Mouse (Mus musculus): ENCODE results near the gene Krt76. TPM values are rescaled to one million over a fixed set of nuclear protein-coding genes. Genes with fewer than 3 reads are reported as not detected.

Gene Krt76
- total RNA-seq, 1 experiment: 0.09 TPM

GRCm38 (mm10) chr15:101902171-101903149 lies 9.7 kb upstream of the Krt76 start:
- H3K9me3 ChIP-seq (ENCODE audit: control insufficient read depth, insufficient read depth, low read depth, low read length): no peaks in the 10 kb centered on the region
- in situ Hi-C loops (cut with MboI; ENCODE audit: low sequenced_read_pairs in 2 of 2, unreplicated experiment in 2 of 2): no loop called here
- no peak for TF ChIP-seq ZNF384 (IDR thresholded peaks at IDR 0.05; ENCODE audit: low read depth, low read length)
- no peak for TF ChIP-seq CHD2 (IDR thresholded peaks at IDR 0.05; ENCODE audit: low read depth, low read length)
- TF ChIP-seq ZC3H11A (IDR thresholded peaks at IDR 0.05; ENCODE audit: borderline replicate concordance, low read depth, low read length): no peak
- TF ChIP-seq MAFK (IDR thresholded peaks at IDR 0.05; ENCODE audit: insufficient read depth, low read depth, low read length): no peak
- no peak for TF ChIP-seq HCFC1 (IDR thresholded peaks at IDR 0.05; ENCODE audit: borderline replicate concordance, insufficient read depth, low read length)
- no peaks in the 10 kb centered on the region for H3K4me1 ChIP-seq (ENCODE audit: control insufficient read depth in 2 of 2, insufficient read depth in 2 of 2, low read length in 2 of 2, poor library complexity in 1 of 2)
- no peak overlapping the region for H3K9ac ChIP-seq (ENCODE audit: insufficient read depth, low read depth, low read length, poor library complexity, severe bottlenecking)
- DNase-seq (ENCODE audit: low read depth, low spot score): no peak
- no peak overlapping the region for H3K27ac ChIP-seq (ENCODE audit: insufficient read depth, low read depth, low read length, poor library complexity, severe bottlenecking)
- no peaks in the 10 kb centered on the region for H3K36me3 ChIP-seq (ENCODE audit: control insufficient read depth, insufficient read depth, low read length, poor library complexity, severe bottlenecking)
- H3K4me3 ChIP-seq (ENCODE audit: insufficient read depth in 1 of 2, low read depth in 1 of 2, low read length in 2 of 2, poor library complexity in 1 of 2, severe bottlenecking in 1 of 2): no peak overlapping the region

GRCm38 (mm10) chr15:101895216-101895615 lies 2.5 kb upstream of the Krt76 start:
- Histone ChIP-seq H3K36me3 (ENCODE audit: control insufficient read depth, insufficient read depth, low read length, poor library complexity, severe bottlenecking) (no peaks in the 10 kb centered on the region), H3K9ac (ENCODE audit: insufficient read depth, low read depth, low read length, poor library complexity, severe bottlenecking) (no peak overlapping the region), H3K4me3 (ENCODE audit: insufficient read depth in 1 of 2, low read depth in 1 of 2, low read length in 2 of 2, poor library complexity in 1 of 2, severe bottlenecking in 1 of 2) (no peak overlapping the region), H3K9me3 (ENCODE audit: control insufficient read depth, insufficient read depth, low read depth, low read length) (no peaks in the 10 kb centered on the region), H3K4me1 (ENCODE audit: control insufficient read depth in 2 of 2, insufficient read depth in 2 of 2, low read length in 2 of 2, poor library complexity in 1 of 2) (no peaks in the 10 kb centered on the region), H3K27ac (ENCODE audit: insufficient read depth, low read depth, low read length, poor library complexity, severe bottlenecking) (no peak overlapping the region)
- in situ Hi-C loops (cut with MboI; ENCODE audit: low sequenced_read_pairs in 2 of 2, unreplicated experiment in 2 of 2): no loop called here
- TF ChIP-seq ZC3H11A (IDR thresholded peaks at IDR 0.05; ENCODE audit: borderline replicate concordance, low read depth, low read length) (no peak), HCFC1 (IDR thresholded peaks at IDR 0.05; ENCODE audit: borderline replicate concordance, insufficient read depth, low read length) (no peak), CHD2 (IDR thresholded peaks at IDR 0.05; ENCODE audit: low read depth, low read length) (no peak), MAFK (IDR thresholded peaks at IDR 0.05; ENCODE audit: insufficient read depth, low read depth, low read length) (no peak), ZNF384 (IDR thresholded peaks at IDR 0.05; ENCODE audit: low read depth, low read length) (no peak)
- DNase-seq (ENCODE audit: low read depth, low spot score): no peak

- in situ Hi-C loops (cut with MboI; ENCODE audit: low sequenced_read_pairs in 2 of 2, unreplicated experiment in 2 of 2): no loop called here
- no peak for TF ChIP-seq ZC3H11A (IDR thresholded peaks at IDR 0.05; ENCODE audit: borderline replicate concordance, low read depth, low read length)
- TF ChIP-seq ZNF384 (IDR thresholded peaks at IDR 0.05; ENCODE audit: low read depth, low read length): no peak
- TF ChIP-seq CHD2 (IDR thresholded peaks at IDR 0.05; ENCODE audit: low read depth, low read length): no peak
- TF ChIP-seq HCFC1 (IDR thresholded peaks at IDR 0.05; ENCODE audit: borderline replicate concordance, insufficient read depth, low read length): no peak
- no peak for TF ChIP-seq MAFK (IDR thresholded peaks at IDR 0.05; ENCODE audit: insufficient read depth, low read depth, low read length)
- Histone ChIP-seq H3K4me3 (ENCODE audit: insufficient read depth in 1 of 2, low read depth in 1 of 2, low read length in 2 of 2, poor library complexity in 1 of 2, severe bottlenecking in 1 of 2) (no peak overlapping the region), H3K9ac (ENCODE audit: insufficient read depth, low read depth, low read length, poor library complexity, severe bottlenecking) (no peak overlapping the region), H3K36me3 (ENCODE audit: control insufficient read depth, insufficient read depth, low read length, poor library complexity, severe bottlenecking) (no peaks in the 10 kb centered on the region), H3K4me1 (ENCODE audit: control insufficient read depth in 2 of 2, insufficient read depth in 2 of 2, low read length in 2 of 2, poor library complexity in 1 of 2) (no peaks in the 10 kb centered on the region), H3K27ac (ENCODE audit: insufficient read depth, low read depth, low read length, poor library complexity, severe bottlenecking) (no peak overlapping the region), H3K9me3 (ENCODE audit: control insufficient read depth, insufficient read depth, low read depth, low read length) (no peaks in the 10 kb centered on the region)
- no peak for DNase-seq (ENCODE audit: low read depth, low spot score)
Observed at GRCm38 (mm10) chr15:101879776-101880175, 12.9 kb downstream of the Krt76 start.

- in situ Hi-C loops (cut with MboI; ENCODE audit: low sequenced_read_pairs in 2 of 2, unreplicated experiment in 2 of 2): no loop called here
- H3K36me3 ChIP-seq (ENCODE audit: control insufficient read depth, insufficient read depth, low read length, poor library complexity, severe bottlenecking): no peaks in the 10 kb centered on the region
Observed at GRCm38 (mm10) chr15:101878041-101878440, 14.7 kb downstream of the Krt76 start.

More at GRCm38 (mm10) chr15:101878041-101878440, 14.7 kb downstream of the Krt76 start:
- no peak for DNase-seq (ENCODE audit: low read depth, low spot score)
- Histone ChIP-seq H3K9me3 (ENCODE audit: control insufficient read depth, insufficient read depth, low read depth, low read length) (no peaks in the 10 kb centered on the region), H3K4me3 (ENCODE audit: insufficient read depth in 1 of 2, low read depth in 1 of 2, low read length in 2 of 2, poor library complexity in 1 of 2, severe bottlenecking in 1 of 2) (no peak overlapping the region), H3K27ac (ENCODE audit: insufficient read depth, low read depth, low read length, poor library complexity, severe bottlenecking) (no peak overlapping the region), H3K9ac (ENCODE audit: insufficient read depth, low read depth, low read length, poor library complexity, severe bottlenecking) (no peak overlapping the region), H3K4me1 (ENCODE audit: control insufficient read depth in 2 of 2, insufficient read depth in 2 of 2, low read length in 2 of 2, poor library complexity in 1 of 2) (no peaks in the 10 kb centered on the region)
- TF ChIP-seq MAFK (IDR thresholded peaks at IDR 0.05; ENCODE audit: insufficient read depth, low read depth, low read length): no peak
- TF ChIP-seq CHD2 (IDR thresholded peaks at IDR 0.05; ENCODE audit: low read depth, low read length): no peak
- no peak for TF ChIP-seq ZNF384 (IDR thresholded peaks at IDR 0.05; ENCODE audit: low read depth, low read length)
- no peak for TF ChIP-seq HCFC1 (IDR thresholded peaks at IDR 0.05; ENCODE audit: borderline replicate concordance, insufficient read depth, low read length)
